ENCODE assay signal across 9 mouse cellular contexts in the genomic region with DNA sequence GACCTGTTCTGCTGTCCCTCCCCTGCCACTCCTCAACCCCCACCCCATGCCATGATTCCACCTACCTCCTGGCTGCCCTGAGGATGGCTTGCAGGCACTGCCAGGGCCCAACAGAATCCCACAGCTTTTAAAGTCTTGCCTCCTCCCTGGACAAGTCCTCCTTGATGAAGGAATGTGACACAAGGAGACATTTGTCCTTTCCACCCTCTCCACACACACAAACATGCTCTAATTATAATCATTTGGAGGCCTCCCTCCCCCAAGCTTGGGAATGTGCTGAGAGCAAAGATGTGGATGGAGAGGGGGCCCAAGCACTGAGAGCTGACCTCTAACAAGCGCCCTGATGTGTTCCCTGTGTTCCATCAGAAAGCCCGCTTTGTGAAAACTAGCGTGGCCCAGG. TPM values are rescaled to one million over a fixed set of nuclear protein-coding genes. Genes with fewer than 3 reads are reported as not detected.
DNase-seq lines count a peak whose midpoint lies in the region; ATAC-seq and TF ChIP-seq lines count a peak whose summit lies in the region.
"Had no signal": no experiment of that assay in that cellular context is flagged by ENCODE, and none has a peak within 500 bp of the region (broad histone marks: within the 10 kb centered on the region; RNA-seq: fewer than 3 reads in every experiment).

Gene Ddn, minus strand, starts transcription at position 101 of the 400 bp plus-strand sequence.

- no peak for TF ChIP-seq POLR2A in kidney, adult 2 months (IDR thresholded peaks at IDR 0.05; ENCODE audit: low read depth, low read length)
- no peak for TF ChIP-seq POLR2A in cortical plate, adult 2 months (IDR thresholded peaks at IDR 0.05; ENCODE audit: extremely low read depth, insufficient read depth, low read length)

- peaks cover 3% of the 10 kb centered on the region; the same call in 1 of the 2 replicates for H3K27me3 ChIP-seq in kidney, adult 2 months (replicated peaks; ENCODE audit: control insufficient read depth, insufficient read depth, low read length)
- H3K27me3 ChIP-seq in hindbrain, embryonic 15.5 days: peaks cover 52% of the 10 kb centered on the region
- H3K27me3 ChIP-seq in midbrain, embryonic 10.5 days (ENCODE audit: low read depth, poor library complexity, severe bottlenecking): peaks cover 67% of the 10 kb centered on the region

- TF ChIP-seq CTCF in kidney, adult 2 months (conservative IDR thresholded peaks at IDR 0.05; ENCODE audit: insufficient read depth, insufficient read length, low read depth, low read length): no peak
- TF ChIP-seq CTCF in cortical plate, adult 2 months (IDR thresholded peaks at IDR 0.05; ENCODE audit: extremely low read depth, insufficient read depth, low read length): no peak

- no peak for ATAC-seq in hindbrain, embryonic 15.5 days (ENCODE audit: low FRiP score, low read depth)
- no peak for ATAC-seq in frontal cortex, adult (ENCODE audit: low TSS enrichment)

- peak within 1 kb of the TSS; percentile 10; the same call in 1 of the 2 replicates for H3K9ac ChIP-seq in hindbrain, embryonic 15.5 days

- DNase-seq in kidney, adult 2 months: no peak
- no peak for DNase-seq in kidney, adult 8-10 months
- no peak for DNase-seq in midbrain, embryonic 10.5 days (ENCODE audit: low spot score)
- no peak for DNase-seq in adrenal gland, adult (ENCODE audit: inconsistent age in 2 of 2, low spot score in 1 of 2)
- no peak for DNase-seq in cerebellum, adult 18-20 months

- 76% methylated on average over 3 of the region's 3 CpGs for WGBS in kidney, adult 2 months
- 45% methylated on average over 3 of the region's 3 CpGs for WGBS in hindbrain, embryonic 15.5 days
- 54% methylated on average over 3 of the region's 3 CpGs for WGBS in midbrain, embryonic 10.5 days

- no peak within 1 kb of the TSS for H3K4me3 ChIP-seq in kidney, adult 2 months (ENCODE audit: insufficient read depth, low read depth, low read length)
- peak within 1 kb of the TSS; percentile 95 for H3K4me3 ChIP-seq in cortical plate, adult 2 months (ENCODE audit: insufficient read depth, low read length)
- H3K4me3 ChIP-seq in hindbrain, embryonic 15.5 days: peak within 1 kb of the TSS; percentile 43
- peak within 1 kb of the TSS; percentile 59 for H3K4me3 ChIP-seq in midbrain, embryonic 10.5 days

- no peaks in the 10 kb centered on the region for H3K9me3 ChIP-seq in hindbrain, embryonic 15.5 days
- no peaks in the 10 kb centered on the region for H3K9me3 ChIP-seq in midbrain, embryonic 10.5 days (replicated peaks)

- H3K36me3 ChIP-seq in kidney, adult 2 months (ENCODE audit: control insufficient read depth, insufficient read depth, low read length): peaks cover 6% of the 10 kb centered on the region
- peaks cover 16% of the 10 kb centered on the region for H3K36me3 ChIP-seq in hindbrain, embryonic 15.5 days
- peaks cover 36% of the 10 kb centered on the region for H3K36me3 ChIP-seq in midbrain, embryonic 10.5 days

- H3K4me1 ChIP-seq in kidney, adult 2 months (ENCODE audit: control insufficient read depth, insufficient read depth, low read length): peaks cover 4% of the 10 kb centered on the region; the same call in 1 of the 2 replicates
- peaks cover 11% of the 10 kb centered on the region for H3K4me1 ChIP-seq in cortical plate, adult 2 months (ENCODE audit: control insufficient read depth, insufficient read depth, low read length)
- peaks cover 44% of the 10 kb centered on the region for H3K4me1 ChIP-seq in hindbrain, embryonic 15.5 days (replicated peaks)
- peaks cover 54% of the 10 kb centered on the region for H3K4me1 ChIP-seq in midbrain, embryonic 10.5 days

- H3K4me2 ChIP-seq in hindbrain, embryonic 15.5 days: peak within 1 kb of the TSS; percentile 65

- no peak within 1 kb of the TSS for H3K27ac ChIP-seq in kidney, adult 2 months (ENCODE audit: insufficient read depth, low read depth, low read length)
- H3K27ac ChIP-seq in cortical plate, adult 2 months (ENCODE audit: insufficient read depth, low read length): peak within 1 kb of the TSS; percentile 83
- H3K27ac ChIP-seq in hindbrain, embryonic 15.5 days (replicated peaks): no peak within 1 kb of the TSS
- 0 out of 2 replicates have a peak within 1 kb of the TSS, but pooled peaks have one; percentile 82 for H3K27ac ChIP-seq in midbrain, embryonic 10.5 days (replicated peaks)

RNA-seq across cellular contexts. Expression of gene Ddn, which starts in this region (rescaled TPM):
- 12.1 and 12.3 TPM in 2 replicates for polyA plus RNA-seq in kidney, adult 2 months (2012; rRNA removed)
- 723 and 876 TPM in 2 replicates for polyA plus RNA-seq in cortical plate, adult 2 months (2012; rRNA removed)
- 0.34 and 0.48 TPM in 2 replicates for polyA plus RNA-seq in hindbrain, embryonic 15.5 days (2015; fragmentation: Nextera tagmentation; extraction: Ambion mirVana)
- polyA plus RNA-seq in midbrain, embryonic 10.5 days (2016; fragmentation: Nextera tagmentation; extraction: Ambion mirVana): 0.54 and 0.82 TPM in 2 replicates
- polyA plus RNA-seq: small intestine, adult 2 months had no signal

Comparison
In these comparisons a context has a peak if more than half of its experiments do, and no peak if none do; other contexts are left out.
1. RNA of gene Ddn (polyA plus RNA-seq): 723 to 876 TPM in cortical plate, adult 2 months; 12.1 to 12.3 TPM in kidney, adult 2 months, 0.54 to 0.82 TPM in midbrain, embryonic 10.5 days and 0.34 to 0.48 TPM in hindbrain, embryonic 15.5 days; every median in the first group is over 10 times any median in the second.
2. H3K27ac ChIP-seq: peak in cortical plate, adult 2 months (single experiment) and midbrain, embryonic 10.5 days (single experiment); none in kidney, adult 2 months (single experiment) and hindbrain, embryonic 15.5 days (single experiment).